Mouse (Mus musculus): ENCODE results near the gene Gucd1.

GRCm38 (mm10) chr10:75444111-75444826 is 73.5 kb downstream of the Gucd1 start:
- TF ChIP-seq POLR2A (IDR thresholded peaks at IDR 0.05; ENCODE audit: borderline replicate concordance, control insufficient read depth, low read depth, low read length) (no peak), CTCF (IDR thresholded peaks at IDR 0.05; ENCODE audit: control insufficient read depth, insufficient read depth, low read length) (no peak)
